Mouse (Mus musculus) central nervous system, embryonic 18 days (tissue): ENCODE results near the gene Asgr1. TPM values are rescaled to one million over a fixed set of nuclear protein-coding genes. Genes with fewer than 3 reads are reported as not detected.

Experiments
- polyA plus RNA-seq: library from polyadenylated mRNA; depleted of rRNA; stranded (reverse); fragments of >200 nt; gene quantifications from 2 replicates; pipeline ENCODE4 v1.2.3, GENCODE M21; 2012; rRNA removed

Asgr1 gene
- polyA plus RNA-seq: 3.4 and 3.5 TPM in 2 replicates

DNA sequence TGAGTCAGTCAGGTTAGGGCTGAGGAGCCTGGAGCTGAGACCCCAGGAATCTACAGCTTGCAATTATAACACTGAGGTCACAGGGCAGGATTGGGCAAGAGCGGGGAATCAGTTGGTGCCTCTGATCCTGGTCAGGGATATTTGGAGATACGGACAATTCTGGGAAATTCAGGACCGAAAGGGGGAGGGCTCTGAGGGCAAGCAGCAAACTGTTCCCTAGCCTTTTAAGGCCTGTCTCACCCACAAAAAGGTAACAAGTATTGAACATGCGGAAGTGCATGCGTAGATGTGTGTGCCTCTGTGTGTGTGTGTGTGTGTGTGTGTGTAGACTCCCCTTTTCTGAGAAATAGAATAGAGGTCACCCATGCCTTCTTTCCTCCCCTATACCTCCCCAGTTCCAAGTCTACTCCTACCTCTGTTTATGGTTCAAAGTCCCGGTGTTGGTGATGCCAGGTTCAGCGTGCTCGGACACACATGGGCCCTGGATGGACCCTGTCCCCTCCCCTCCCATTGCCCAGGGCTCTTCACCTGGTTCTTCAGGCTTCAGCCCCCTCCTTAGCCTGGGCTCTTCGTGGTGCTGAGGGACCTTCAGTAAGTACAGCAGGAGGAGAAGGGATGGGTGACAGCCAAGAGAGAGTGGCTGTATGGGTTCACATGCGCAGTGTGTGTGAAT lies at the start of gene Asgr1:
Gene Asgr1 (plus strand): TSS at position 188 of the 673 bp plus-strand sequence.

DNA sequence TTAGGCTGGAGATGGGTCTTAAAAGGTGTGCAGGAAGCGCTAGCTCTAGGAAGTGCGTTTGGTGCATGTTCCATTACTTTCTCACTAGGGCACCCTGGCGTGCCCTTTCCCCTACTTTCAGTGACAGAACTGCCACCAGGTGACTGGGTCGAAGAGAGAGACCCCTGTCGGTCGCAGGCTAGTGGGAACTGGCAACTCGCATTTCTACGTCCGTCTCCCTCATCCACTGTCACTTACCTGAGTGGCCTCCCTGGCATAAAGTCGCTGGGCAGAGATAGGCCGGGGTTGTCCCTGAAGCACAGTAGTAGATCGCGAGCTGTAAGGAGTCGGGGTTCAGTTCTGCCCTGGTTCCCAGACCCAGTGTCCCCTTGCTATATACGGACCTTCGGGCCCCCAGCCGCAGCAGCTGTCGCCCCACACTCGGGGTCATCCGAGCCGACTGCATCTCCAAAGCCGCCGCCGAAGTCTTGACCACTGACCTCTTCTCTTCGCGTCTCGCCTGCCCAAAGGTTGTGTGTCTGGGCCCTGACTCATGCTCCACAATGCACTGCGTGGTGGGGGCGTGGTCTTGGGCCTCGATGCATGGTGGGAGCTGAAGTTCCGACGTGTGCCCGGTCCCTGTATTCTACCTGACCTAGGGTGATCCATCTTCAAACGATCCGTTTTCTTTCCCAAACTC lies 38.9 kb upstream of the Asgr1 start, which contains the start of gene Acadvl:
Gene Acadvl (minus strand): TSS at position 532 of the 679 bp plus-strand sequence.

DNA sequence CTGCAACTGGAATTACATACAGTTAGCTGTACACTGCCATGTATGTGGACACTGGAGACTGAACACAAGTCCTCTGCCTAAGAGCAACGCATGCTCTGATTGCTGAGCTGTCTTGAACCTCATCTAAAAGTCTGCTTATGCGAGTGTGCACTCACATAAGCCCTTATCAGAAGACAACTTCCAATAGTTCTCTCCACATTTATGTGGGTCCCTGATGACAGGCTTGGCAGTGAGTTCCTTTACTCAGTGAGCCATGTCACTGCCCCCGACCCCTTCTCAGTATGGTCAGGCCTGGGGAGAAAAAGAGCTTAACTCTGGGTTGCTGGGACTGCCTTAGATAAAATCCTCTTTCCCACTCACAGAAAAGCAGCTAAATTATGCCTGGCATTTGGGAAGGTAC lies 37.2 kb upstream of the Asgr1 start, which contains the start of gene Dlg4:
Gene Dlg4 (plus strand): TSS at position 274 of the 400 bp plus-strand sequence.

DNA sequence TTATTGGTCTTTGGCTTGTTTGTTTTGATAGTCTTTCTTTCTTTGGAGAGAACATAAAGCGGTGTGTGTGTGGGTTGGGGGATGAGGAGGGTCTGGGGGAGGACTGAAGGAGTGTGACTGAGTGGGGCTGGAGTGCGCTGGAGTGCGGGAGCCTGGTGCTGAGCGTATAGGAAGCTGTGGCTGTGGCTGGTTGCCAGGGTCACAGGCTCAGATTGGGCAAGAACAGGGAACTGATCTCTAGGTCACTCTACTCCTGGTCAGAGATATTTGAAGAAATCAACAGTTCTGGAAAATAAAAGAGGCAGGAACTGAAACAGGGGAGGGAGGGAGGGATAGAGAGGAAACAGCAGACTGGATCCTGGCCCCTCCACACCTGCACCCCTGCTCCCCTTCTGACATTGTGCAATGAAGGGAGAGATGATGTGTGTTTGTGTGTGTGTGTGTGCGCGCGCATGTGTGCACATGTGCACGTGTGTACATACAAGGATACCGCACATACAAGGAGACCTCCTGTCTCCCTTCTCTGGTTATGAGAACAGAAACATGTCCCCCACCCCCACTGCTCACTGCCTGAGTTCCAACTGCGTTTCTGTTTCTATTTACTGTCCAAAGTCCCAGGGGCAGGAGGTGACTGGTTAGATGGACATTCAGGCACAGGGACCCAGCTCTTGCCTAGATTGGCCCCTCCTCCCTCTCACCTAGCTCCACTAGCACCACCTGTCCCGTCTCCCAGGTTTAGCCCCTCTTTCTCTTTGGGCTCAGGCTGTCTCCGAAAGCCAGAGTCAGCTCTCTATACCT lies 38.3 kb downstream of the Asgr1 start, which contains the start of gene Asgr2:
Gene Asgr2 (plus strand): TSS at position 659 of the 798 bp plus-strand sequence.

Other genes starting within 250 kb of the Asgr1 start
- gene Tmem102, start 248.5 kb upstream of the Asgr1 start, polyA plus RNA-seq: 0.13 and 0.25 TPM in 2 replicates
- not detected in 2 replicates for gene Gm39566, start 238.8 kb upstream of the Asgr1 start, polyA plus RNA-seq
- gene Spem2, start 235.6 kb upstream of the Asgr1 start, polyA plus RNA-seq: not detected in 2 replicates
- 1.3 and 1.5 TPM in 2 replicates for gene Spem1, start 231.9 kb upstream of the Asgr1 start, polyA plus RNA-seq
- gene Nlgn2, start 216.3 kb upstream of the Asgr1 start, polyA plus RNA-seq: 90.2 and 112 TPM in 2 replicates
- gene Tmem256, start 215.6 kb upstream of the Asgr1 start, polyA plus RNA-seq: 232 and 256 TPM in 2 replicates
- gene Plscr3, start 207.7 kb upstream of the Asgr1 start, polyA plus RNA-seq: 73.6 and 80.2 TPM in 2 replicates
- gene Tnk1, start 195.4 kb upstream of the Asgr1 start, polyA plus RNA-seq: 0.04 and 0.18 TPM in 2 replicates
- not detected in 2 replicates for gene Tmem95, start 176.1 kb upstream of the Asgr1 start, polyA plus RNA-seq
- 1.2 TPM in 2 replicates for gene Kctd11, start 172.7 kb upstream of the Asgr1 start, polyA plus RNA-seq
- gene Acap1, start 158.5 kb upstream of the Asgr1 start, polyA plus RNA-seq: 0.61 and 0.68 TPM in 2 replicates
- gene 2810408A11Rik, start 153.1 kb upstream of the Asgr1 start, polyA plus RNA-seq: 5.3 and 5.6 TPM in 2 replicates
- 111 and 113 TPM in 2 replicates for gene Neurl4, start 153.0 kb upstream of the Asgr1 start, polyA plus RNA-seq
- 60.8 and 63.8 TPM in 2 replicates for gene Gps2, start 140.2 kb upstream of the Asgr1 start, polyA plus RNA-seq
- 777 and 816 TPM in 2 replicates for gene Eif5a, start 132.1 kb upstream of the Asgr1 start, polyA plus RNA-seq
- gene Ybx2, start 118.3 kb upstream of the Asgr1 start, polyA plus RNA-seq: 48.3 and 53.7 TPM in 2 replicates
- gene Slc2a4, start 105.9 kb upstream of the Asgr1 start, polyA plus RNA-seq: 3.7 and 4.9 TPM in 2 replicates
- 0.21 and 2.5 TPM in 2 replicates for gene Cldn7, start 89.3 kb upstream of the Asgr1 start, polyA plus RNA-seq
- 93.3 and 102 TPM in 2 replicates for gene Ctdnep1, start 72.9 kb upstream of the Asgr1 start, polyA plus RNA-seq
- 151 and 159 TPM in 2 replicates for gene Elp5, start 71.6 kb upstream of the Asgr1 start, polyA plus RNA-seq
- gene Gabarap, start 62.9 kb upstream of the Asgr1 start, polyA plus RNA-seq: 412 and 425 TPM in 2 replicates
- gene Phf23, start 58.3 kb upstream of the Asgr1 start, polyA plus RNA-seq: 41.8 and 47.6 TPM in 2 replicates
- gene Dvl2, start 53.5 kb upstream of the Asgr1 start, polyA plus RNA-seq: 26.9 and 34.5 TPM in 2 replicates
- gene Acadvl, start 38.7 kb upstream of the Asgr1 start, polyA plus RNA-seq: 46.1 and 54.7 TPM in 2 replicates
- gene Dlg4, start 37.1 kb upstream of the Asgr1 start, polyA plus RNA-seq: 242 and 275 TPM in 2 replicates
- gene Asgr2, start 38.6 kb downstream of the Asgr1 start, polyA plus RNA-seq: 0.28 and 0.35 TPM in 2 replicates
- gene Mgl2, start 76.2 kb downstream of the Asgr1 start, polyA plus RNA-seq: 0.74 and 0.91 TPM in 2 replicates
- 0.93 and 1.1 TPM in 2 replicates for gene Clec10a, start 102.1 kb downstream of the Asgr1 start, polyA plus RNA-seq
- 16.9 and 18.9 TPM in 2 replicates for gene Slc16a11, start 158.7 kb downstream of the Asgr1 start, polyA plus RNA-seq
- gene Slc16a13, start 167.0 kb downstream of the Asgr1 start, polyA plus RNA-seq: 10.1 and 12.7 TPM in 2 replicates
- 5.1 and 5.5 TPM in 2 replicates for gene Bcl6b, start 175.7 kb downstream of the Asgr1 start, polyA plus RNA-seq
- 150 and 160 TPM in 2 replicates for gene 0610010K14Rik, start 183.8 kb downstream of the Asgr1 start, polyA plus RNA-seq
- 12.2 and 12.8 TPM in 2 replicates for gene Gm21988, start 185.7 kb downstream of the Asgr1 start, polyA plus RNA-seq
- gene Rnasek, start 185.8 kb downstream of the Asgr1 start, polyA plus RNA-seq: 122 and 145 TPM in 2 replicates
- gene Alox12, start 201.3 kb downstream of the Asgr1 start, polyA plus RNA-seq: 0.45 and 0.60 TPM in 2 replicates